Mouse (Mus musculus) C3H10T1/2 (cell line): Measurements from ENCODE around the gene Ntan1. TPM values are rescaled to one million over a fixed set of nuclear protein-coding genes. Genes with fewer than 3 reads are reported as not detected.

Experiments used
- polyA plus RNA-seq, 2 experiments: library from polyadenylated mRNA; unstranded; fragments of >200 nt; fragmentation: generic; extraction: Trizol; gene quantifications; one replicate each; pipeline ENCODE4 v1.2.1; 2012; ENCODE audit warnings: missing spikeins in 2 of 2

Ntan1 gene
- polyA plus RNA-seq: 10 to 100 TPM; 17.1 to 81.4 TPM

DNA sequence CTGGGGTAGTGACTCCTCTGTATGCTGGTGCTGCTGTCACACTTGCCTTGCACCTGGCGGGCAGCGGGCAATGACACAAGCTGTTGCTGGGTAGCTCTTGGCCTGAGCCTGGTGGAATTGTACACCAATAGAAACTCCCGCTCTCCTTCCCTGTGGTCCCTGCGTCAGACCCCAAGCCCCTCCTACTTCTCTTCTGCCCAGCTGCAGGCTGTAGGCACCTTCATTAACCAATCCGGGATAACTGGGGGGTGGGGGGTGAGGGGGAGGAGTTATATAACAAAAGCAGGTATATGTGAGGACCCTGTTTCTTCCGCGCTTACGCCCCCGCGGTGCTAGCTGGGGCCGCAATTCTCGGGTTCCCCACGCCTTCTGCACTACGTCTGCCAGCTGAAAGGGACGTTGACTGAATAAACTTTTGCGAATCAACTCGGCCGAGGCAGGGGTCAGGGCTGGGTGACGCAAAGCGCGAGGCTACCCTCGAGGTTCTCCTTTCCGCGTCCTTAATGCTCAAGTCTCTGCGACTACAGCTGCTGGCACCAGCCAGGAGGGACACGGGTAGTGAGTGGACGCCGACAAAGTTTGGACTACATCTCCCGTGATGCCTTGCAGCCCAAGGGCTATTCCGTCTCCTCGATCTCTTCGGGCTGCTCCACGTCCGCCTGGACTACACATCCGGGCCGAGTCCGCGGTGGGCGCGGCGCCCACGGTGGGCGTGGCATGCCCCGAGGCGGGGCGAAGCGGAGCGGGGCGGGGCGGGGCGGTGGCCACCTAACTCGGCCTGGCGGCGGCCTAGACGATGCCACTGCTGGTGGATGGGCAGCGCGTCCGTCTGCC is at the start of gene Ntan1:
Gene Ntan1 (plus strand): TSS at position 286 of the 834 bp plus-strand sequence.

DNA sequence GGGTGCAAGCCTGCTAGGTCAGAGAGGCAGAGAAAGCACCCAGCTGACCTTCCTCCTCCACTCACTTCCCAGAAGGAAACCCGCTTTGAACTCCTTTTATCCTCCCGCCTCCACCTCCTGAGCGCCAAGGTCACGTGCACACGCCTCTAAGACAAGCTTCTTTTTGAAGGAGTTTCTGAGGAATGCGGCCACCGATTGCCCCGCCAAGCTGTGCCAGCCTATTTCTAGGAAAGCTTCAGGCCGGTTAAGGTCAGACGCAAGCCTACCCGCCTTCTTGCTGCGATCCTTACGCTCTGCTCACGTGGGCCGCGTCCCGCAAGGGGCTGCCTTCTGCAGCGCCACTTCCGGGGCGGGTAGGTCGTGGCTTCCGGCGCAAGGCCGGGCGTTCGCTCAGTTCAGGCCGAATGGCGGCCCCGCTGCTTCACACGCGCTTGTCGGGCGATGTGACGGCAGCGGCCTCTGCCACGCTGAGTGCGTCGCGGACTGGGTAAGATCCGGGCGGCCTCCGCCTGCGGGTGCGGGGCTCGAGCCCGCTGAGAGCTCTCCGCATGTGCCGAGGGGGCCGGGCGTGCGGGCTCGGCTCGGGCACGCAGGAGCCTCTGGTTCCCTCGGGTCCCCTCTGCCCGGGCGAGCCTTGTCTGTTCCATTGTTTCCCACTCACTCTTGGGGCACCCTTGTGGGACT is 38.1 kb upstream of the Ntan1 start, which contains the start of gene Rrn3:
Gene Rrn3 (plus strand): TSS at position 356 of the 684 bp plus-strand sequence.

Other genes with a start within 250 kb of the Ntan1 start
- gene Parn, start 150.7 kb upstream of the Ntan1 start, polyA plus RNA-seq: 10 to 100 TPM in 1 of 2 experiments, 1 to 10 TPM in 1; 4.5 to 26.0 TPM
- 10 to 100 TPM in 1 of 2 experiments, 1 to 10 TPM in 1; 1.3 to 16.3 TPM for gene Bfar, start 147.0 kb upstream of the Ntan1 start, polyA plus RNA-seq
- 1 to 10 TPM in 1 of 2 experiments, under 1 TPM in 1; 0.08 to 1.6 TPM for gene 3110001I22Rik, start 146.9 kb upstream of the Ntan1 start, polyA plus RNA-seq
- not detected for gene Pla2g10, start 87.9 kb upstream of the Ntan1 start, polyA plus RNA-seq
- gene Rrn3, start 38.1 kb upstream of the Ntan1 start, polyA plus RNA-seq: 10 to 100 TPM in 1 of 2 experiments, 1 to 10 TPM in 1; 6.2 to 17.6 TPM
- gene Pdxdc1, start 84.3 kb downstream of the Ntan1 start, polyA plus RNA-seq: 10 to 100 TPM in 1 of 2 experiments, 1 to 10 TPM in 1; 6.1 to 39.3 TPM
- 1 to 10 TPM in 1 of 2 experiments, under 1 TPM in 1; 0.20 to 1.3 TPM for gene Mpv17l, start 84.3 kb downstream of the Ntan1 start, polyA plus RNA-seq
- gene 2900011O08Rik, start 167.8 kb downstream of the Ntan1 start, polyA plus RNA-seq: under 1 TPM; 0.02 to 0.28 TPM
- gene Ifitm7, start 168.0 kb downstream of the Ntan1 start, polyA plus RNA-seq: under 1 TPM in 1 of 2 experiments, not detected in 1; 0.02 TPM